Mouse (Mus musculus): ENCODE results near the gene Selenoo. TPM values are rescaled to one million over a fixed set of nuclear protein-coding genes. Genes with fewer than 3 reads are reported as not detected.

Selenoo gene
- polyA plus RNA-seq, 1 experiment from 2014 or later, result 21.0 TPM

DNA sequence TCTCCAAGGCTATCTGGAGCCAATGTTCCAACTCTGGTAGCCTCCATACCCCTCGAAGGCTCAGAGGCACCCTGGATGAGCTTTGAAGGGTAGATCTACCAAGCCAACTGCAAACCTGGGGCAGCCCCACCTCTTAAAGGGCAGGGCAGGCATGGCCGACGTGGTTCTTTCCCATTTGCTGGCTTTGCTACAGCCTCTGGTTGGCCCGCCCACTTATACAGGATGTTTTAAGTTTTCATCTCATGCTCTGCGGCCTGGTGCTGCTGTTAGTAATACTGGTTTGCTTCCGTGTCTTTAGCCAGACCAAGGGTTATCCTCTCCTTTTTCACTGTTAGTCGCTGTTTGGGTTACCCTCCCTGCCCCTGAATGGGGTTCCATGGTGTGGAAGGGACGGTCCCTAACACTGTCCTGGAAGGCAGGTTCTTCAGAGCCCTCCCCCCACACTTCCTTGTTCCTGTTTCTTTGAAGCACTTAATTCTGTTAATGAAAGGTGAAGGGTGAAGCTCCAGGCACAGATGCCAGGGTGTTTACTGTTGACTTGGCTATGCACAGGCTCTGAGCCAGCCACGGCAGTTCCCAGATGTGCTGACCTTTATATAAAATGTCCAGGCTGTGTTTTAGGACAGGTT, 10.6 kb upstream of the Selenoo start:
- 59% methylated on average over 9 of the region's 9 CpGs for WGBS
- H3K36me3 ChIP-seq, result peaks cover 20% of the 10 kb centered on the region
- ATAC-seq (ENCODE audit: insufficient number of reproducible peaks, insufficient read depth, low FRiP score, low TSS enrichment), result no peak
- no peak overlapping the region for H3K4me3 ChIP-seq
- H3K4me2 ChIP-seq (replicated peaks), result peak overlapping the region; percentile 1; the same call in 1 of the 2 replicates
- no peak overlapping the region for H3K9ac ChIP-seq
- no peak overlapping the region for H3K27ac ChIP-seq
- H3K27me3 ChIP-seq, result no peaks in the 10 kb centered on the region
- no peaks in the 10 kb centered on the region for H3K9me3 ChIP-seq
- peaks cover 33% of the 10 kb centered on the region for H3K4me1 ChIP-seq

DNA sequence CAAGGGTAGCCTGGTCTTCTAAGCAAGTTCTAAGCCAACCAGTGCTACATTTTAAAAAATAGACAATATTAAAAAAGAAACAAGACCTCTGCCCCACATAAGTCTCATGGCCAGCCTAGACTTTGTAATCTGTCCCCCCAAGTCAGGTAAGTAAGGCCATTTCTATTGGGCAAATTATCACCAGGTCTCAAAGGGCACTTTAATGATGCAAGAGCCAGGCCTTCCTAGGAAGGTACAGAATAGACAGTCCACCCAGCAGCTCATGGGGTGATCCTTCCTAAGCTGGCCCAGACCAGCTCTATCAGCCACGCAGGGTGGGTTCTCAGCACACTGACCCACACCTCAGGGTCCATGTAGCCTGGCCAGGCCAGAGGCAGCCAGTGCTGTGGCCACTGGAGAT, 5.0 kb upstream of the Selenoo start:
- H3K36me3 ChIP-seq, result peaks cover 60% of the 10 kb centered on the region
- no peaks in the 10 kb centered on the region for H3K9me3 ChIP-seq
- H3K9ac ChIP-seq, result no peak overlapping the region
- no peak overlapping the region for H3K27ac ChIP-seq
- ATAC-seq (ENCODE audit: insufficient number of reproducible peaks, insufficient read depth, low FRiP score, low TSS enrichment), result no peak
- H3K4me2 ChIP-seq (replicated peaks), result no peak overlapping the region
- WGBS, result 90% methylated on average over 1 of the region's 1 CpGs
- H3K27me3 ChIP-seq, result no peaks in the 10 kb centered on the region
- H3K4me3 ChIP-seq, result no peak overlapping the region
- H3K4me1 ChIP-seq, result peaks cover 6% of the 10 kb centered on the region; the same call in 1 of the 2 replicates

DNA sequence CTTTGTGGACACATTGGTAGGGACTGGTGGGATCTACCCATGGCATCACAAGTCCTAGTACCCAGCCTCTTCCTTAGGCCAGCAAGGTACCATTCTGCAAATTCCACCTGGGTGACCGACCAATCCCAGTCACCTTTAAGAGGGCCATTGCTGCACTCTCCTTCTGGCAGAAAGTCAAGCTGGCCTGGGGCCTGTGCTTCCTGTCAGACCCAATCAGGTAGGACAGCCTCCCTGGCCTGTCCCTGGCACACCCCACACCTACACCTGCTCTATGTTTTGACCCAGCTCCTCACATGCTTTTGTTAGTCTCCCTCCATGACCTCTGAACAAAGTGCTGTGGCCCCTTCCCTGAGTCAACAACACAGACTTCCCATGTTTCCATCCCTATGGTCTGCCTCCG, 4.1 kb upstream of the Selenoo start:
- H3K4me2 ChIP-seq (replicated peaks), result no peak overlapping the region
- no peak overlapping the region for H3K4me3 ChIP-seq
- H3K4me1 ChIP-seq, result peaks cover 9% of the 10 kb centered on the region
- no peak overlapping the region for H3K27ac ChIP-seq
- ATAC-seq (ENCODE audit: insufficient number of reproducible peaks, insufficient read depth, low FRiP score, low TSS enrichment), result no peak
- H3K9ac ChIP-seq, result no peak overlapping the region
- WGBS, result 93% methylated on average over 2 of the region's 2 CpGs
- H3K27me3 ChIP-seq, result no peaks in the 10 kb centered on the region
- no peaks in the 10 kb centered on the region for H3K9me3 ChIP-seq
- peaks cover 60% of the 10 kb centered on the region for H3K36me3 ChIP-seq

DNA sequence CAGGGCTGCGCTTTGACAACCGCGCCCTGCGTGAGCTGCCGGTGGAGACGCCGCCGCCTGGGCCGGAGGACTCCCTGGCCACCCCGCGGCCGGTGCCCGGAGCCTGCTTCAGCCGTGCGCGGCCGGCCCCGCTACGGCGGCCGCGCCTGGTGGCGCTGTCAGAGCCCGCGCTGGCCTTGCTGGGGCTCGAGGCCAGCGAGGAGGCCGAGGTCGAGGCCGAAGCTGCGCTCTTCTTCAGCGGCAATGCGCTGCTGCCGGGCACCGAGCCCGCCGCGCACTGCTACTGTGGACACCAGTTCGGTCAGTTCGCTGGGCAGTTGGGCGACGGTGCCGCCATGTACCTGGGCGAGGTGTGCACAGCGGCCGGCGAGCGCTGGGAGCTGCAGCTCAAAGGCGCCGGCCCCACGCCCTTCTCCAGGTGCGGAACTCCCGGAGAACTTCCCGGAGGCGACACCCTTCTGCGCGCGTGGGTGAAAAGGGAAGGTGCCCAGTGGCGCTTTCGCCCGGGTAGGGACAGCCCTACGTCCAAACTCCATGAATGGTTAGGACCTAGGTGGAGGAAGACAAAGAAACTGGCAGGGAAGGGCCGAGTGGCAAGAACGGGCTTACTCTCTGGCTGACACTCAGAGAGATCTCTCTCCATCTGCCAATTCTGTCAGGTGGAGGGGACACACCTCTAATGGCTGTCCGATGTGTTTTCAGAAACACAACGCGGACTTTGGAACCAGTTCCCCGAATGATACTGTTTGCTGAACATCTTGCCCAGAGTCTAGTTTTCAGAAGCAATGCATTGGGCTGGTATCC, 566 bp downstream of the Selenoo start:
- no peaks in the 10 kb centered on the region for H3K27me3 ChIP-seq
- H3K4me1 ChIP-seq, result peaks cover 18% of the 10 kb centered on the region
- H3K9ac ChIP-seq, result peak overlapping the region; percentile 92
- ATAC-seq (ENCODE audit: insufficient number of reproducible peaks, insufficient read depth, low FRiP score, low TSS enrichment), result peak; percentile 54
- 3% methylated on average over 67 of the region's 68 CpGs for WGBS
- H3K36me3 ChIP-seq, result peaks cover 56% of the 10 kb centered on the region
- no peaks in the 10 kb centered on the region for H3K9me3 ChIP-seq
- H3K27ac ChIP-seq, result peak overlapping the region; percentile 70
- H3K4me2 ChIP-seq (replicated peaks), result peak overlapping the region; percentile 98
- H3K4me3 ChIP-seq, result peak overlapping the region; percentile 89

DNA sequence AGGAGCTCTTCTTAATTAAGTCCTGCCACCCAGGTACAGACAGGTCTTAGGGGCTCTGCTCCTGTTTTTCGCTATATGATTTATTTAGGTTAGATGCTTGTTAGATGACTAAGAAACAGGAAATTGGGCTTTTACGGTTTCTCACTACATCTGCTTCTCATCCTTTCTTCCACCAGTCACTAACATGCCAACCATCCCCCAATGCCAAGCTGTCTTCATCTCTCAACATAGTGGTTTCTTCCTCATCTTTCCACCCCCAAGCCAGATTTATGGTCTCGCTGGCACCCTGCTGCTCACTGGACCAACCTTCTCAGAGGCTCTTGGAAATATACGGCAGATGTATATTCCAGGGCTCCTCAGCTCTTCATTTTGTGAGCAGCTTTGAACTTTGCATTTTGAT, 1.8 kb downstream of the Selenoo start:
- Histone ChIP-seq H3K27ac (no peak overlapping the region), H3K4me1 (peaks cover 18% of the 10 kb centered on the region), H3K9me3 (no peaks in the 10 kb centered on the region), H3K27me3 (no peaks in the 10 kb centered on the region), H3K9ac (no peak overlapping the region), H3K4me2 (replicated peaks) (peak overlapping the region; percentile 98; the same call in 1 of the 2 replicates), H3K36me3 (peaks cover 56% of the 10 kb centered on the region), H3K4me3 (0 out of 2 replicates have a peak overlapping the region, but pooled peaks have one; percentile 89)
- ATAC-seq (ENCODE audit: insufficient number of reproducible peaks, insufficient read depth, low FRiP score, low TSS enrichment), result no peak
- 78% methylated on average over 4 of the region's 4 CpGs for WGBS

DNA sequence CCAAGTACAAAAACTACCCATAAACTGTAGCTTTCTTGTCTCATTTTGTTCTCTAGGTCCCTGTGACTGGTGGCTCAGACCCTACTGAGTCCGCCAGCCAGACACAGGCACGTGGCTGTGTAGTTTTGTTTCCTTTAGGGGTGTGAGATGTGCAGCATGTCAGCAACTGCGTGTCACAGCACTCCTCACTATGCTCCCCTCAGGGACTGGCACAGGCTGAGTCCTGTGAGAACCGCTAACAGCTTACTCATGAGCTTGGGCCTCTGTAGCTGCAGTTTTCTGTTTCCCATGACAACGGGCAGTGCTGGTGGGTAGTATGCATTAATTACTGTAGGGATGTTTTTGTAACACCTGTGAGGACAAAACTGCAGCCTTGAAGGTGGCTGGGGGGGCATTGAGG, 3.3 kb downstream of the Selenoo start:
- H3K9me3 ChIP-seq, result no peaks in the 10 kb centered on the region
- H3K4me1 ChIP-seq, result peaks cover 18% of the 10 kb centered on the region
- H3K4me3 ChIP-seq, result no peak overlapping the region
- H3K27me3 ChIP-seq, result no peaks in the 10 kb centered on the region
- peaks cover 56% of the 10 kb centered on the region for H3K36me3 ChIP-seq
- 83% methylated on average over 5 of the region's 5 CpGs for WGBS
- H3K9ac ChIP-seq, result no peak overlapping the region
- H3K27ac ChIP-seq, result no peak overlapping the region
- no peak for ATAC-seq (ENCODE audit: insufficient number of reproducible peaks, insufficient read depth, low FRiP score, low TSS enrichment)
- no peak overlapping the region for H3K4me2 ChIP-seq (replicated peaks)

DNA sequence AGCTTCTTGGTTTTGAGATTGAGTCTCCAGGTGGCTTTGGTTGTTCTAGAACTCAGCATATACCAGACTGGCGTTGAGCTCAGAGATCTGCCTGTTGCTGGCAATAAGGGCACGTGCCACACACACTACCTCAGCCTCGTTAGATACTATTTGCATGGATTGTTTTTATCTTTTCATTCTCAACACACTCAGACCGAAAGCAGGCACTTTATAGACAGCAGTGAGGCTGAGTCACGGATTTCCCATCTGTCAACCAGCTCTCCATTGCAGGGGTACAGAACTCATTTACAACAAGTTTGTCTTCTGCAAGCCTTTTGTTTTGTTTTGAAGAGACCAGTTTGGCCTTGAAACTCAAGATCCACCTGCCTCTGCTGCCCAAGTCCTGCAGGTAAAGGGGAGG, 8.6 kb downstream of the Selenoo start:
- ATAC-seq (ENCODE audit: insufficient number of reproducible peaks, insufficient read depth, low FRiP score, low TSS enrichment), result no peak
- 90% methylated on average over 5 of the region's 5 CpGs for WGBS
- no peak overlapping the region for H3K4me2 ChIP-seq (replicated peaks)
- no peaks in the 10 kb centered on the region for H3K27me3 ChIP-seq
- H3K9ac ChIP-seq, result no peak overlapping the region
- H3K4me3 ChIP-seq, result no peak overlapping the region
- H3K4me1 ChIP-seq, result no peaks in the 10 kb centered on the region
- H3K27ac ChIP-seq, result no peak overlapping the region
- no peaks in the 10 kb centered on the region for H3K9me3 ChIP-seq
- H3K36me3 ChIP-seq, result peaks cover 97% of the 10 kb centered on the region

DNA sequence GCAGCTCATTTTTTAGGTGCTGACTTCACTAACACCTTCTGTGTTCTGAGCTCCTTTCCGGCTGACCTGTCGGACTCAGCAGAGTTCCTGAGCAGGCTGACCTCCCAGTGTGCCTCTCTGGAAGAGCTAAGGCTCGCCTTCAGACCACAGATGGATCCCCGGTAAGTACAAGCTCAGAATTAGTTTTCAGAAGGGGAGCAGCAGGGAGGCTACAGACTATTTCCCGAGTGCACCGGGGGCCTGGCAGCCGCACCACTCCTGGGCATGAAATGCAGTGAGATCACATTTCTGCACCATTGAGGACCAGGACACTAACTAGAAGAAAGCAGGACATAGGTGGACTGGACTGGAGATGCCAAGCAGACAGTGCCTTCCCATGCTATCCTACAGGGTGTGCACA, 9.7 kb downstream of the Selenoo start:
- ATAC-seq (ENCODE audit: insufficient number of reproducible peaks, insufficient read depth, low FRiP score, low TSS enrichment), result no peak
- no peaks in the 10 kb centered on the region for H3K9me3 ChIP-seq
- no peak overlapping the region for H3K4me3 ChIP-seq
- H3K4me2 ChIP-seq (replicated peaks), result no peak overlapping the region
- H3K9ac ChIP-seq, result no peak overlapping the region
- H3K4me1 ChIP-seq, result no peaks in the 10 kb centered on the region
- peaks cover 98% of the 10 kb centered on the region for H3K36me3 ChIP-seq
- H3K27ac ChIP-seq, result no peak overlapping the region
- H3K27me3 ChIP-seq, result no peaks in the 10 kb centered on the region
- 88% methylated on average over 7 of the region's 7 CpGs for WGBS

DNA sequence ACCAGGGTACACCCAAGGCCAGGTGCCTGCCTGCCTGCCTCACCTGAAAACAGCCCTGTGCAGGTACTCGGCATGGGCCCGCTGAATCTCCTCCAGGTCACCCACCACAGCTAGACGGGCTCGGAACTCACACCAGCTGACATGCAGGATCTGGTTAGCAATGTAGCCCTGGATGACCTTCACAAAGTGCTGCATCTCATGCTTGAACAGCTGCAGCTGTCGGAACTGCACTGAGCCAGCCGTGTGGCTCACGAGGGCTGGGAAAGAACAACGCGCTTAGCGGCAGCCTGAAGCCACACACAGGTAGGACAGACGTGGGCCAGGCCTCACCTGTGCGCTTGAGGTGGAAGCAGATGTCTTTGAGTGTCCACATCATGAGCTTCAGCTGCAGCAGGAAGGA, 11.9 kb downstream of the Selenoo start:
- no peak overlapping the region for H3K4me2 ChIP-seq (replicated peaks)
- H3K27me3 ChIP-seq, result no peaks in the 10 kb centered on the region
- H3K9me3 ChIP-seq, result no peaks in the 10 kb centered on the region
- no peak for ATAC-seq (ENCODE audit: insufficient number of reproducible peaks, insufficient read depth, low FRiP score, low TSS enrichment)
- H3K4me1 ChIP-seq, result no peaks in the 10 kb centered on the region
- H3K36me3 ChIP-seq, result peaks cover 98% of the 10 kb centered on the region
- no peak overlapping the region for H3K27ac ChIP-seq
- H3K9ac ChIP-seq, result no peak overlapping the region
- H3K4me3 ChIP-seq, result no peak overlapping the region
- 92% methylated on average over 12 of the region's 12 CpGs for WGBS

DNA sequence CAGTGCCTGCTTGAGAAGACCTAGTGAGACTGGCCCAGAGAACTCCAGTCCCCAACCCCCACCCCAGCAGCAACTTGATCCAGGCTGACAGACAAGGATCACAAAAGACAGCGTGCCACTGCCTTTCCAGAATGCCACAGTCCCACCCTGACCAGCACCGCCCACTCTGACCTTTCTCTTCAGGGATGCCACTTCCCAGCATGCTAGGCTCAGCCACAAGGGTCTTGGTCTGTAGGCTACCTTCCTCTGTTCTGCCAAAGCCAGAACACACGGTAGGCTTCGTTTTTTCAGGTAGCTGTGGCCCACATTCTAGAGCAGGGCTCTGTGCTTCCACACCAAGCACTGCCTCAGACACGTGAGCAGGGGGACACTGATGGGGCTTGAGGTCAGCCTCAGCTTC, 13.8 kb downstream of the Selenoo start:
- 75% methylated on average over 5 of the region's 5 CpGs for WGBS
- H3K4me1 ChIP-seq, result no peaks in the 10 kb centered on the region
- H3K27ac ChIP-seq, result no peak overlapping the region
- H3K4me2 ChIP-seq (replicated peaks), result no peak overlapping the region
- ATAC-seq (ENCODE audit: insufficient number of reproducible peaks, insufficient read depth, low FRiP score, low TSS enrichment), result no peak
- peaks cover 98% of the 10 kb centered on the region for H3K36me3 ChIP-seq
- H3K27me3 ChIP-seq, result no peaks in the 10 kb centered on the region
- H3K9ac ChIP-seq, result no peak overlapping the region
- H3K4me3 ChIP-seq, result no peak overlapping the region
- H3K9me3 ChIP-seq, result no peaks in the 10 kb centered on the region

DNA sequence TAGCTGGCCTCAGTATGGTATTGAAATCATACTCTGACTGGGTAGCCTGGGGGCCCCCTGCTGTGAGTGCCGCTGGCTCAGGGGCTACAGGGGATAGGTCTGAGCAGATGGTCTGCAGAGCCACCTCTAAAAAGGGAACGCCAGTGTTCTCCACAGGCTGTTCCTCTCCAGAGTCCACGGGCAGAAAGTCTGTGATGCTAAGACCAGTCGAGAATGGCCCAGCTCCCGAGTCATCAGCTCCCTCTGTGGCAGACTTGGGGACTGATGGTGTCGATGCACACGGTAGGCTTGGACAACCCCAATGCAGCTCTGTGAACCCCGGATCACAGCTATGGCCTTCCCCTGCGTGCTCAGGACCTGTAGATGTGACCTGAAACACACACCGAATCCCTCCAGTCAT, 15.0 kb downstream of the Selenoo start:
- Histone ChIP-seq H3K36me3 (peaks cover 100% of the 10 kb centered on the region), H3K27me3 (no peaks in the 10 kb centered on the region), H3K9me3 (no peaks in the 10 kb centered on the region), H3K4me1 (no peaks in the 10 kb centered on the region), H3K27ac (no peak overlapping the region), H3K9ac (no peak overlapping the region), H3K4me2 (replicated peaks) (no peak overlapping the region), H3K4me3 (no peak overlapping the region)
- no peak for ATAC-seq (ENCODE audit: insufficient number of reproducible peaks, insufficient read depth, low FRiP score, low TSS enrichment)
- 88% methylated on average over 10 of the region's 10 CpGs for WGBS

DNA sequence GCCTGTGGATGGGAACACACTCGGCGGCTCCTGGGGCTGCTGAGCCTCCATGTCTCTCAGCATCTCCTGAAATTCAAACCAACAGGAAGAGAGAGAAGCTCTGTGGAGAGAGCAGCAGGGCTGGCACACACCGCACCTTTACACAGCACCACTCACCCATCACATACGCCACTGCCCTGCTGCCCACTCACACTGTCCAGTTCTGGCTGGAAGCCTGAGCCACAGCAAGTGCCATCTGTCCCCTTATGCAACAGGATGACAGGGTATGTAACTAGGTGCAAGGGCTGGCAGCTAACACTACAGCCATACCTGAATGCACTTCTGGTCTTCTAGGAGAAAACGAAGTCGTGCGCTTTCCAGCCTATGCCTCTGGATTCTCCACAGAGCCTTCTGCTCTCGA, 15.5 kb downstream of the Selenoo start:
- H3K4me2 ChIP-seq (replicated peaks), result no peak overlapping the region
- no peak overlapping the region for H3K9ac ChIP-seq
- no peaks in the 10 kb centered on the region for H3K9me3 ChIP-seq
- peaks cover 100% of the 10 kb centered on the region for H3K36me3 ChIP-seq
- H3K27me3 ChIP-seq, result no peaks in the 10 kb centered on the region
- no peaks in the 10 kb centered on the region for H3K4me1 ChIP-seq
- no peak overlapping the region for H3K27ac ChIP-seq
- no peak overlapping the region for H3K4me3 ChIP-seq
- 94% methylated on average over 8 of the region's 8 CpGs for WGBS
- ATAC-seq (ENCODE audit: insufficient number of reproducible peaks, insufficient read depth, low FRiP score, low TSS enrichment), result no peak

Measured in embryonic facial prominence, embryonic 12.5 days (tissue).